Mouse (Mus musculus) kidney, postnatal 14 days (tissue): ENCODE data around the gene Plce1.
A peak's percentile ranks its signal among the peaks of the same experiment; 100 is the strongest.

Experiments
- DNase-seq: peaks from one replicate; pipeline ENCODE4 v3.0.0; 2022; ENCODE audit warnings: mixed read lengths

The Plce1 gene

GRCm38 (mm10) chr19:38480731-38481621 lies at the start of gene Plce1:
Gene Plce1, plus strand, starts transcription at chr19:38481109.
- peak; percentile 38 for DNase-seq

GRCm38 (mm10) chr19:38431326-38431725 lies 49.6 kb upstream of the Plce1 start:
- no peak for DNase-seq

GRCm38 (mm10) chr19:38432021-38432420 lies 48.9 kb upstream of the Plce1 start:
- DNase-seq = no peak

GRCm38 (mm10) chr19:38433381-38433780 lies 47.5 kb upstream of the Plce1 start:
- DNase-seq = no peak

GRCm38 (mm10) chr19:38435221-38435620 lies 45.7 kb upstream of the Plce1 start:
- DNase-seq = no peak

GRCm38 (mm10) chr19:38441860-38442259 lies 39.0 kb upstream of the Plce1 start:
- no peak for DNase-seq

GRCm38 (mm10) chr19:38445758-38446157 lies 35.2 kb upstream of the Plce1 start:
- DNase-seq = no peak

- DNase-seq = no peak
Observed at GRCm38 (mm10) chr19:38455228-38455627, 25.7 kb upstream of the Plce1 start.

- DNase-seq = no peak
Observed at GRCm38 (mm10) chr19:38458996-38459395, 21.9 kb upstream of the Plce1 start.

- no peak for DNase-seq
Observed at GRCm38 (mm10) chr19:38460696-38461095, 20.2 kb upstream of the Plce1 start.

- DNase-seq = peak; percentile 17
Observed at GRCm38 (mm10) chr19:38470257-38470893, 10.5 kb upstream of the Plce1 start.

GRCm38 (mm10) chr19:38475394-38475793 lies 5.5 kb upstream of the Plce1 start:
- DNase-seq = no peak

- DNase-seq = no peak
Observed at GRCm38 (mm10) chr19:38478286-38478685, 2.6 kb upstream of the Plce1 start.

GRCm38 (mm10) chr19:38478948-38479347 lies 2.0 kb upstream of the Plce1 start:
- peak; percentile 23 for DNase-seq

- DNase-seq = no peak
Observed at GRCm38 (mm10) chr19:38479473-38479872, 1.4 kb upstream of the Plce1 start.

GRCm38 (mm10) chr19:38480156-38480720 lies 671 bp upstream of the Plce1 start:
- no peak for DNase-seq

GRCm38 (mm10) chr19:38481906-38482305 lies 997 bp downstream of the Plce1 start:
- DNase-seq = no peak

GRCm38 (mm10) chr19:38482406-38483181 lies 1.7 kb downstream of the Plce1 start:
- no peak for DNase-seq

- DNase-seq = no peak
Observed at GRCm38 (mm10) chr19:38485779-38486555, 5.1 kb downstream of the Plce1 start.

GRCm38 (mm10) chr19:38487501-38487900 lies 6.6 kb downstream of the Plce1 start:
- no peak for DNase-seq

- DNase-seq = no peak
Observed at GRCm38 (mm10) chr19:38488103-38488912, 7.4 kb downstream of the Plce1 start.
